Mouse (Mus musculus) right cerebral cortex, postnatal 10 days (tissue): ENCODE data around the gene Dach2.
"Not testable (repeated sequence)": the region's sequence is repeated elsewhere in the genome, so short reads cannot be mapped to it uniquely, and the experiment has no call there.

ENCODE experiments used
- DNase-seq, 2 experiments: peaks; one replicate each; pipeline ENCODE4 v3.0.0; 2021; ENCODE audit warnings: low spot score in 2 of 2

Gene Dach2

DNA sequence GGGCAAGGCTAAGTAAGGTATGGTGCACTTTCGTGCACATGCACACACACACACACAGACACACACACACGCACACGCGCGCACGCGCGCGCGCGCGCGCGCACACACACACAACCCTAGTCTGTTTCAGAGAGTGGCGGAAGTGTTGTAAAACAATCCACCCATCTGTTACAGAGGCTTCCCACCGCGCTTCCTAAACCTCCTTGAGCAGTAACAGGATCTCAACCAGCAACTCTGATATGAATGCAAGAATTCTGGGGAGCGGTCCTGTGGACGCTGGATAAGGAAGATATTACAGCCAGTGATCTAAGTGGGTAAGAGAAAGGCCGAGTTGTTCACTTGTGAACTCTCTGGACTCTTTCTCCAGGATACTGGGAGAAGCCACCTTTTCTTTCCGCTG is at the start of gene Dach2:
Gene Dach2 (plus strand): TSS at position 107 of the 400 bp plus-strand sequence.
- peak; percentile 16 to 17 for DNase-seq

GRCm38 (mm10) chrX:113252427-113252826 is 44.9 kb upstream of the Dach2 start:
- DNase-seq = not testable (repeated sequence)

GRCm38 (mm10) chrX:113298031-113298430 is 721 bp downstream of the Dach2 start:
- peak; percentile 65 to 74 for DNase-seq

DNA sequence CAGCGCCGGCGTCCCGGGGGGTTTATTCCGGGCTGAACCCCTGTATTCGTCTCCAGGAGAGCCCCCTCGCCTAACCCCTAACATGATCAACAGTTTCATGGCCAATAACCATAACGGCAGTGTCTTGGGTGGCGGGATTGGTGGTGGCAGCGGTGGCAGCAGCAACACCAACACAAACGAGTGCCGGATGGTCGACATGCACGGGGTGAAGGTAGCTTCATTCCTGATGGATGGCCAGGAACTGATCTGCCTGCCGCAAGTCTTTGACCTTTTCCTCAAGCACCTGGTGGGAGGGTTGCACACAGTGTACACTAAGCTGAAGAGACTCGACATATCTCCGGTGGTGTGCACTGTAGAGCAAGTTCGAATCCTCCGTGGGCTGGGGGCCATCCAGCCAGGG is 1.2 kb downstream of the Dach2 start:
- peak in 1 of 2 experiments; percentile 12 for DNase-seq

GRCm38 (mm10) chrX:113304323-113304722 is 7.0 kb downstream of the Dach2 start:
- no peak for DNase-seq

- DNase-seq = no peak
These were observed 40.8 kb downstream of the Dach2 start for GRCm38 (mm10) chrX:113338143-113338542.

DNA sequence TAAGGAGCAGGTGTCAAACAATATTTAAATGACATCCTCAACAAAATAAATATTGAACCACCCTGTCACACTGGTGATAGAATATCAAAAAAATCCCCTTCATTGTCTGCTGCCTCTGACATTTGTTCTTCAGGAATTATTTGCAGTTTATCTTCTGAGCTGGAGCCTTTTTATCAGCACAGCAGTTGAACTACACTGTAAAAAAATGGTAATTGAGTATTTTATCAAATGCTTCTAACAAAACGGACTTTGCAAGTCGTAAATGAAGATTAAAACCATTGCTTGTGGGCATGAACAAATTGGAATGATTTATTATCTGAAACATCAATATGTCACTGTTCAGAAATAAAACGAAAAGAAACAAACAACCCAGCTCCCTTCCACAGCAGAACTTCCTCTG is 97.1 kb downstream of the Dach2 start:
- DNase-seq = no peak

DNA sequence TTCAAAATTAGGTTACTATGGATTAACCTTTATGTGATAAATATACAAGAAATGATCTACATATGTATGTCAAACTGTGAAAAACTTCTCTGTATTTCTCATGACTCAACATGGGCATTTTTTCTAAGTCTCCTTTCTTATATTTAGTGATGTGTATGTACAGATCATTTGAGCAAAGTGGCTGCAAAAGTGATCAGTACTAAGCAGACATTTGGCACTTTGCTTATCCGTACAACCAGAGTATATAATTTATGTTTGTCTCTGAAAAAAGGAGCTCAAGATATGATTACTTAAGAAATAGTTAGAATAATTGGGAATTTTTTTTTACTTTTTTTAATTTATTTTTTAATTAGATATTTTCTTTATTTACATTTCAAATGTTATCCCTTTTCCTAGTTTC is 111.4 kb downstream of the Dach2 start:
- no peak for DNase-seq

DNA sequence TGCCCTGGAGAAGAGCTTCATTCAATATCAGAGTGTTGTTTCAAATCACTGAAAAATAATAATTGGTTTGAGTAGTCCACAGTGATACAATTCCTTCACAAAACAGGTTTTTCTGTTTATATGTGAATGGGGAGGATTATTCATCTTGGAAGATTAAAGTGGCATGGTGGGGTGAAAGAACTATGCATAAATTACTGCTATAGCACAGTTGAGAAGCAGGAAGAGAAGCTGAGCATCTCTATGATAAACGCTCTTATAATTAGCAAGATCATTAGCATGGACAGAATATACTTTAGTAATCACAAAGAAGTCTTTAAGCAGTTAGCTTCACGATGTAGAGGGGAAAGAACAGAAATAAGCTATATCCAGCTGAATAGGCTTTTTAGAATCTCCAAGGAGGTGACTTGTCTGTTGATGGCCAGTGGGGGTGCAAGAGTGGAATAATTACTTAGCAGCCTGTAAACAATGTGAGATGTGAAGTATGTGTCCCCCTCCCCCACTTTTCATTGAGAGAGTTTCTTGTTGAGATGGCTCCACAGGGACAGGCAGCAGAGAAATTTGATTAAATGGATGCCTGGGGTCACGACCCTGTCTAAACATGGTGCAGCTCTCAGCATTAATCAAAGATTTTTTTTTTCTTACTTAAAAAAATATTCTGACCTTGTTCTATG is 124.3 kb downstream of the Dach2 start:
- no peak for DNase-seq

- DNase-seq = no peak
These were observed 184.8 kb downstream of the Dach2 start for GRCm38 (mm10) chrX:113482131-113482530.

DNA sequence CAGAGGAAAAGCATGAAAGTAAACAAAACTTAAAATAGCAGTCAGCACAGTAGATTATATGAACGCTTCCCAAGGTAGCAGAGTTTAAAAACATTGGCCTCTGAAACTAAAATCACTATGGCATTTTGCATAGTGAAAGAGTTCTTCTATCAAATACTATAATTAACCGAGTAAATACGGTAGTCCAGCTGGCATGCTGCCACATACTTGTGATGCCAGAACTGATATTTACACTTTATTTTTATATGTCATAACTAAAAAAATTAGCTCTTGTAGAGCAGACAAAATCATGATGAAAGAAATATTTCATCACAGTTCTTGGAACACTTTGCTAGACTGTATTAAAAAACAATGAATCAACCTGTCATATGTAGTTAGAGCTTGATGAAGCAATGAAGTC is 247.8 kb downstream of the Dach2 start:
- no peak for DNase-seq

DNA sequence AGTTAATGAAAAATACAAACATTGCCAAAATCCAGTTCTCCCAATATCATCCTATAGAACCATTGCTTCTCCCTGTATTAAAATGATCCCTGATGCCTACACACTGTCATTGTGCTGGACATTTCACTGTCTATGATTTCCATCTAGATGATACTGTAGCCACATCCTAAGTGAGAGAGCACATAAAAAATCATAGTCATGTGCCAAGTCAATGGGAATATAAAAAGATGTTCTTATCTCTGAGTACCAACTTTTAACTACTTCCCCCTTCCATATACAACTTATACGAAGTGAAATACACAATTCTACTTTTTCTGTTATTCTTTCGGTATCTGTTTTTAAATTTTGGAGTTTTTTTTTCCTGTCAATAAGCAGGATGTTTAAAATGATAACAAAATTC is 266.6 kb downstream of the Dach2 start:
- DNase-seq = no peak

- no peak for DNase-seq
These were observed 368.8 kb downstream of the Dach2 start for GRCm38 (mm10) chrX:113666069-113666468.

DNA sequence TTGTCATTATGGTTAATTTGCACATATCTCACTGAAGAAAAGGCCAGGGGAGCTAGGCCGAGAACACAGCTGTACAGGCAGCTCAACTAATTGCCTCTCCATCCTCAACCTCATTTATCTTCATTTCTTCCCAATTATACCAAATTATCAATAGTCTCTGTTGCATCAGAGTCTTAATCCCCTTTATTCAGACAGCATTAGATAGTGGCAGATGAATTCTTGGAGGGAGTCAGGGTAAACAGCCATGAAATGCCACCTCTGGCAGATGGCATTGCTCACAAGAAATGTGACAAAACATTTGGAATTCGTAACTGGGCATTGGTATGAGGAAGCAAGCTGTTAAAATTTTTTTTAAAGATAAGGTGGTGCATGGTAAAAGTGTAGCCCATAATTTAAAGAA is 389.9 kb downstream of the Dach2 start:
- no peak for DNase-seq

GRCm38 (mm10) chrX:113712363-113712762 is 415.1 kb downstream of the Dach2 start:
- no peak for DNase-seq

- DNase-seq = no peak
These were observed 426.8 kb downstream of the Dach2 start for GRCm38 (mm10) chrX:113724124-113724523.

GRCm38 (mm10) chrX:113747122-113747521 is 449.8 kb downstream of the Dach2 start:
- DNase-seq = no peak

GRCm38 (mm10) chrX:113792264-113792663 is 495.0 kb downstream of the Dach2 start:
- DNase-seq = no peak

DNA sequence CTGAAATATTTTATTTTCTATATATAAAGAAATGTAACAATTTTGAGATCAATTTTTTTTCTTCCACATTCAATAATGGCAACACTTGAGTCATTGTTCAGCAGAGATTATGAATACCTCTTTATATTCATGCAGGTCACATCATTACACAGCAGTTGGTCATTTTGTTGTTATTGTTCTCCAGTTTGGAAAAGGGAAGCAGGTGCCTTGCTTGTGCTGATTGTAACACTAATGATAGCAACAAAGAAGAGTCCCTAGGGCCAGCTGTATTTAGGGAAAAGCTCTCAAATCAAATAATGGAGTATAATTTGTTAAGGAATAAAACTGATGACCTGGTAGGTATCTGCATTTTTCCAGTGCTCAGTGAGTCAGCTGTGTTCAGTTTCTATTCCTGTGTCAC is 513.1 kb downstream of the Dach2 start:
- no peak for DNase-seq

DNA sequence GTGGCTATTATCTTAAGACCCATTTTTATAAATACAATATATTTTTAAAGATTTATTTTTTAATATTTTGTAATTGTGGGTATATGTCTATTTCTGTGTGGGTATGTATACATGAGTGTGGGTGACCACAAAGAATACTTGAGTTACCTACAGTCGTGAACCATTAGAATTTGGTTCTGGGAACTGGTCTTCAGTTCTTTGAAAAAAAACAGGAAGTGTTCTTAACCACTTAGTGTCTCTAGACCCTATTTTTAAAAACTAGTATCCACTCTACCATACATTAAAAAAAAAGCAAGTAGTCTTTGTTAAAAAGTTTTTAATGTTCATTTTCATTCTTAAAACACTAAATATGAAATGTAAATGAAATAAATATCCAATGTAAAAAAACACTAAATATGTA is 529.5 kb downstream of the Dach2 start:
- DNase-seq = no peak

- no peak for DNase-seq
These were observed 535.8 kb downstream of the Dach2 start for GRCm38 (mm10) chrX:113833062-113833461.

- DNase-seq = no peak
These were observed 570.7 kb downstream of the Dach2 start for GRCm38 (mm10) chrX:113867835-113868495.
